Mouse (Mus musculus): ENCODE measurements around the gene Ahdc1. TPM values are rescaled to one million over a fixed set of nuclear protein-coding genes. Genes with fewer than 3 reads are reported as not detected.
"Not testable (repeated sequence)": the region's sequence is repeated elsewhere in the genome, so short reads cannot be mapped to it uniquely, and the experiment has no call there.

Gene Ahdc1
- total and polyA plus RNA-seq, 2 experiments from 2014 or later, result 11.0 to 115 TPM

- H3K9me3 ChIP-seq (ENCODE audit: low read length), result no peaks in the 10 kb centered on the region
- peaks cover 30% of the 10 kb centered on the region for H3K4me1 ChIP-seq (ENCODE audit: insufficient read depth, low read length)
- WGBS, result 8% methylated on average over 18 of the region's 18 CpGs
- peak; percentile 16; the same call in 1 of the 2 replicates for TF ChIP-seq CTCF (IDR thresholded peaks at IDR 0.05)
- H3K9ac ChIP-seq (replicated peaks; ENCODE audit: low read length, poor library complexity, severe bottlenecking), result peak overlapping the region; percentile 30; the same call in 1 of the 2 replicates
- DNase-seq (ENCODE audit: low spot score), result peak; percentile 90
- peak overlapping the region; percentile 70 for H3K27ac ChIP-seq (ENCODE audit: low read depth, low read length)
- H3K4me3 ChIP-seq (ENCODE audit: low read depth, low read length), result no peak overlapping the region
- peak overlapping the region; percentile 33 for H3K4me2 ChIP-seq (ENCODE audit: low read depth, low read length, poor library complexity, severe bottlenecking)
- H3K27me3 ChIP-seq (ENCODE audit: insufficient read depth, low read length), result no peaks in the 10 kb centered on the region
- no peaks in the 10 kb centered on the region for H3K36me3 ChIP-seq (ENCODE audit: insufficient read depth, low read length)
- peak; percentile 45; the same call in 1 of the 2 replicates for ATAC-seq (ENCODE audit: low FRiP score)
Measured at GRCm38 (mm10) chr4:133092453-133092901, 81.4 kb downstream of the Ahdc1 start.

GRCm38 (mm10) chr4:133093056-133093455 is 82.0 kb downstream of the Ahdc1 start:
- 0 out of 2 replicates have a peak overlapping the region, but pooled peaks have one; percentile 32 for H3K27ac ChIP-seq (ENCODE audit: low read depth, low read length)
- no peak overlapping the region for H3K4me2 ChIP-seq (ENCODE audit: low read depth, low read length, poor library complexity, severe bottlenecking)
- no peak for TF ChIP-seq CTCF (IDR thresholded peaks at IDR 0.05)
- no peak overlapping the region for H3K4me3 ChIP-seq (ENCODE audit: low read depth, low read length)
- no peaks in the 10 kb centered on the region for H3K36me3 ChIP-seq (ENCODE audit: insufficient read depth, low read length)
- ATAC-seq (ENCODE audit: low FRiP score), result no peak
- H3K4me1 ChIP-seq (ENCODE audit: insufficient read depth, low read length), result peaks cover 30% of the 10 kb centered on the region
- H3K9me3 ChIP-seq (ENCODE audit: low read length), result no peaks in the 10 kb centered on the region
- no peak for DNase-seq (ENCODE audit: low spot score)
- 69% methylated on average over 6 of the region's 6 CpGs for WGBS
- no peaks in the 10 kb centered on the region for H3K27me3 ChIP-seq (ENCODE audit: insufficient read depth, low read length)
- no peak overlapping the region for H3K9ac ChIP-seq (replicated peaks; ENCODE audit: low read length, poor library complexity, severe bottlenecking)

GRCm38 (mm10) chr4:133093481-133094033 is 82.5 kb downstream of the Ahdc1 start:
- H3K4me3 ChIP-seq (ENCODE audit: low read depth, low read length), result no peak overlapping the region
- 19% methylated on average over 6 of the region's 6 CpGs for WGBS
- H3K27ac ChIP-seq (ENCODE audit: low read depth, low read length), result peak overlapping the region; percentile 32; the same call in 1 of the 2 replicates
- no peak for DNase-seq (ENCODE audit: low spot score)
- H3K9me3 ChIP-seq (ENCODE audit: low read length), result no peaks in the 10 kb centered on the region
- no peak overlapping the region for H3K4me2 ChIP-seq (ENCODE audit: low read depth, low read length, poor library complexity, severe bottlenecking)
- no peak for TF ChIP-seq CTCF (IDR thresholded peaks at IDR 0.05)
- no peaks in the 10 kb centered on the region for H3K36me3 ChIP-seq (ENCODE audit: insufficient read depth, low read length)
- H3K4me1 ChIP-seq (ENCODE audit: insufficient read depth, low read length), result peaks cover 30% of the 10 kb centered on the region
- 0 out of 2 replicates have a peak overlapping the region, but pooled peaks have one; percentile 33 for H3K9ac ChIP-seq (replicated peaks; ENCODE audit: low read length, poor library complexity, severe bottlenecking)
- no peak for ATAC-seq (ENCODE audit: low FRiP score)
- H3K27me3 ChIP-seq (ENCODE audit: insufficient read depth, low read length), result no peaks in the 10 kb centered on the region

GRCm38 (mm10) chr4:133094255-133094654 is 83.2 kb downstream of the Ahdc1 start:
- DNase-seq (ENCODE audit: low spot score) (no peak), ATAC-seq (ENCODE audit: low FRiP score) (no peak)
- H3K27me3 ChIP-seq (ENCODE audit: insufficient read depth, low read length), result no peaks in the 10 kb centered on the region
- H3K9ac ChIP-seq (replicated peaks; ENCODE audit: low read length, poor library complexity, severe bottlenecking), result no peak overlapping the region
- H3K36me3 ChIP-seq (ENCODE audit: insufficient read depth, low read length), result no peaks in the 10 kb centered on the region
- TF ChIP-seq CTCF (IDR thresholded peaks at IDR 0.05), result no peak
- H3K9me3 ChIP-seq (ENCODE audit: low read length), result no peaks in the 10 kb centered on the region
- H3K4me2 ChIP-seq (ENCODE audit: low read depth, low read length, poor library complexity, severe bottlenecking), result no peak overlapping the region
- no peak overlapping the region for H3K4me3 ChIP-seq (ENCODE audit: low read depth, low read length)
- peaks cover 30% of the 10 kb centered on the region for H3K4me1 ChIP-seq (ENCODE audit: insufficient read depth, low read length)
- WGBS, result 60% methylated on average over 1 of the region's 1 CpGs
- H3K27ac ChIP-seq (ENCODE audit: low read depth, low read length), result no peak overlapping the region

- H3K9ac ChIP-seq (replicated peaks; ENCODE audit: low read length, poor library complexity, severe bottlenecking), result 0 out of 2 replicates have a peak overlapping the region, but pooled peaks have one; percentile 14
- DNase-seq (ENCODE audit: low spot score) (peak; percentile 81), ATAC-seq (ENCODE audit: low FRiP score) (peak; percentile 79)
- WGBS, result 33% methylated on average over 15 of the region's 16 CpGs
- peak overlapping the region; percentile 77 for H3K27ac ChIP-seq (ENCODE audit: low read depth, low read length)
- H3K4me1 ChIP-seq (ENCODE audit: insufficient read depth, low read length), result peaks cover 30% of the 10 kb centered on the region
- H3K4me3 ChIP-seq (ENCODE audit: low read depth, low read length), result no peak overlapping the region
- no peaks in the 10 kb centered on the region for H3K36me3 ChIP-seq (ENCODE audit: insufficient read depth, low read length)
- H3K27me3 ChIP-seq (ENCODE audit: insufficient read depth, low read length), result no peaks in the 10 kb centered on the region
- H3K4me2 ChIP-seq (ENCODE audit: low read depth, low read length, poor library complexity, severe bottlenecking), result peak overlapping the region; percentile 20
- TF ChIP-seq CTCF (IDR thresholded peaks at IDR 0.05), result no peak
- no peaks in the 10 kb centered on the region for H3K9me3 ChIP-seq (ENCODE audit: low read length)
Measured at GRCm38 (mm10) chr4:133094936-133095733, 84.1 kb downstream of the Ahdc1 start.

GRCm38 (mm10) chr4:133095734-133096065 is 84.6 kb downstream of the Ahdc1 start:
- Histone ChIP-seq H3K27ac (ENCODE audit: low read depth, low read length) (peak overlapping the region; percentile 77), H3K4me1 (ENCODE audit: insufficient read depth, low read length) (peaks cover 25% of the 10 kb centered on the region), H3K9ac (replicated peaks; ENCODE audit: low read length, poor library complexity, severe bottlenecking) (0 out of 2 replicates have a peak overlapping the region, but pooled peaks have one; percentile 14), H3K4me2 (ENCODE audit: low read depth, low read length, poor library complexity, severe bottlenecking) (peak overlapping the region; percentile 20; the same call in 1 of the 2 replicates)
- ATAC-seq (ENCODE audit: low FRiP score) (peak; percentile 47; the same call in 1 of the 2 replicates), DNase-seq (ENCODE audit: low spot score) (peak; percentile 69)
- not testable (repeated sequence) for H3K4me3 ChIP-seq (ENCODE audit: low read depth, low read length); H3K9me3 ChIP-seq (ENCODE audit: low read length); H3K36me3 ChIP-seq (ENCODE audit: insufficient read depth, low read length); H3K27me3 ChIP-seq (ENCODE audit: insufficient read depth, low read length)
- 11% methylated on average over 3 of the region's 3 CpGs for WGBS
- peak; percentile 60 for TF ChIP-seq CTCF (IDR thresholded peaks at IDR 0.05)

- H3K27ac ChIP-seq (ENCODE audit: low read depth, low read length); H3K27me3 ChIP-seq (ENCODE audit: insufficient read depth, low read length); H3K36me3 ChIP-seq (ENCODE audit: insufficient read depth, low read length); DNase-seq (ENCODE audit: low spot score); ATAC-seq (ENCODE audit: low FRiP score); H3K4me3 ChIP-seq (ENCODE audit: low read depth, low read length); H3K9me3 ChIP-seq (ENCODE audit: low read length); H3K4me2 ChIP-seq (ENCODE audit: low read depth, low read length, poor library complexity, severe bottlenecking); H3K9ac ChIP-seq (replicated peaks; ENCODE audit: low read length, poor library complexity, severe bottlenecking): not testable (repeated sequence)
- H3K4me1 ChIP-seq (ENCODE audit: insufficient read depth, low read length), result peaks cover 15% of the 10 kb centered on the region
- WGBS, result under 1% methylated on average over 11 of the region's 26 CpGs
Measured at GRCm38 (mm10) chr4:133096671-133097070, 85.6 kb downstream of the Ahdc1 start.
